Mouse (Mus musculus) gastrocnemius, postnatal 14 days (tissue): ENCODE measurements around the gene Ube2g1. TPM values are rescaled to one million over a fixed set of nuclear protein-coding genes. Genes with fewer than 3 reads are reported as not detected.

Source experiments
- microRNA-seq, 2 experiments: library from miRNA; unstranded; fragments of <30 nt; microRNA quantifications; one replicate each; pipeline ENCODE4 v1.2.0; 2021
- total RNA-seq, 2 experiments: library from RNA; stranded (reverse); gene quantifications; 2 replicates each; pipeline ENCODE4 v1.2.3; 2021

The Ube2g1 gene
- total RNA-seq, 2 experiments from 2014 or later, result 55.2 to 55.7 TPM

Small RNAs within 50 kb of the gene (microRNA-seq; reads per million reads assigned to microRNA genes)
- 0 reads per million in 2 experiments for gene Gm25678

Other genes starting within 250 kb of the Ube2g1 start
- under 1 TPM; 0.78 TPM for gene Tekt1, start 244.8 kb upstream of the Ube2g1 start, total RNA-seq
- 100 to 1,000 TPM; 160 to 162 TPM for gene Smtnl2, start 195.6 kb upstream of the Ube2g1 start, total RNA-seq
- under 1 TPM; 0.18 to 0.38 TPM for gene Ggt6, start 171.8 kb upstream of the Ube2g1 start, total RNA-seq
- 10 to 100 TPM; 58.7 to 62.8 TPM for gene Mybbp1a, start 165.9 kb upstream of the Ube2g1 start, total RNA-seq
- 10 to 100 TPM; 11.4 to 14.7 TPM for gene Spns2, start 117.4 kb upstream of the Ube2g1 start, total RNA-seq
- gene Spns3, start 56.8 kb upstream of the Ube2g1 start, total RNA-seq, result under 1 TPM in 1 of 2 experiments, not detected in 1; 0.10 TPM
- gene Ankfy1, start 82.7 kb downstream of the Ube2g1 start, total RNA-seq, result 10 to 100 TPM; 10.6 to 13.1 TPM
- 1 to 10 TPM; 8.6 to 9.0 TPM for gene Cyb5d2, start 188.9 kb downstream of the Ube2g1 start, total RNA-seq
- gene Zzef1, start 188.9 kb downstream of the Ube2g1 start, total RNA-seq, result 10 to 100 TPM; 13.2 to 14.2 TPM